Mouse (Mus musculus) cerebellum, adult 2 months (tissue): ENCODE measurements around the gene Slc39a11.

Experiments used
- CTCF ChIP-seq: fragments of 200-500 bp; IDR thresholded peaks from 2 replicates; pipeline ENCODE4 v1.5.1; 2011; ENCODE audit warnings: low read depth, mild to moderate bottlenecking, control low read depth, low read length, moderate library complexity, borderline replicate concordance; ENCODE audit not compliant: insufficient read depth
- POLR2A ChIP-seq: fragments of 200-500 bp; IDR thresholded peaks from 2 replicates; pipeline ENCODE4 v1.6.1; 2011; ENCODE audit warnings: low read length, control low read depth, borderline replicate concordance; ENCODE audit not compliant: insufficient read depth

- no peak for TF ChIP-seq CTCF
- TF ChIP-seq POLR2A, result no peak
These were observed 199.9 kb downstream of the Slc39a11 start for GRCm38 (mm10) chr11:113450028-113450427.
